Mouse (Mus musculus): ENCODE results near the gene 2410015M20Rik.

Gene 2410015M20Rik

DNA sequence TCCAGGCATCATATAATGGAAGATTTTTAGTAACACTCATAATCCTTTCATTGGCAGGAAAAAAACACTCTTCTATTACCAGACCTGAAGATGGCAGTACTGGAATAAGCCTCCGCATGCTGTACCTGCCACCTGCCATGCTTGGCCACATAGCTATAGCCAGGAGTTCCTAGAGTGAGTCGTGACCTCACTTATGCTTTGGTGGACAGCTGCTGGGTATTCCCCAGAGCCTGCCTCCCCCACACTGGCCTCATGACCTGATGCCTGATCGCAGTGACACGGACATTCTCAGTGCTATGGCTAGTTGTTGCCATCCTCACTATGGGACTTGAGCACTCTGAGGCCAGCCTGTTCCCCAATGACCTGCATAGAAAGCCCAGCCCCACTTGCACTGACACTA, 39.3 kb downstream of the 2410015M20Rik start:
- no peak for DNase-seq (ENCODE audit: low spot score)

DNA sequence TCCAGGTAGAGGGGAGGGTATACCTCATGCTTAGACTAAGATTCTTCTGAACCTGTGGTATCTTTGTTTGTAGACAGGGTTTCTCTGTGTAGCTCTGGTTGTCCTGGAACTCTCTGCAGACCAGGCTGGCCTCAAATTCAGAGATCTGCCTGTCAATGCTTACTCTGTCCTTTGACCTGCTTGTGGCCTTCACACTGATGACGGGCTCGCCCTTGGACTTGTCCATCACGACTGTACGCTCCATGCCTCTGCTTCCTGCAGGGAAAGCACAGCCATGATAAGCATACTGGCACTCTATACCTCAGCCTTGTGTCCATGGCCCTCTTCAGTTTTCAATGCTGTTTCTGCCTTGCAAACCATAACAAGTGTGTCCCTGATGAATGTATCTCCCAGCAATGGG, 42.2 kb downstream of the 2410015M20Rik start:
- no peak for DNase-seq (ENCODE audit: low spot score)

DNA sequence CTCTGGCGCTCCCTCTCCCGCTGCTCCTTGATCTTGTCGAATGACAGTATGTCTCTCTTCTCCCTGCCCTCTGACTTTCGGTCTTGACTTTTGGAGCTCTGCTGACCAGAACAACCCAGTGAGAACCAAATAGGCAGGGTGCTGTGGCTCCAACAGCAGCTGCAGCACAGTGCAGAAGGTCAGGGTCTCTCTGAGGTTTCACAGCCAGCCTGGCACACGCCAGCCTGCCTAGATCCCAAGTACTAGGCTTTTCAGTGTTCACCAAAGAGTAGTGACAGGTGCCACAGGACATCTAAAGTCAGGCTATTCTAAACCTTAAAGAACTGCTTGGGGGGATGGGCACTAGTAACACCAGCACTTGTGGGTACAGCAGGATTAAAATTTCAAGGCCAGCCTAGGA, 42.7 kb downstream of the 2410015M20Rik start:
- DNase-seq (ENCODE audit: low spot score): no peak

DNA sequence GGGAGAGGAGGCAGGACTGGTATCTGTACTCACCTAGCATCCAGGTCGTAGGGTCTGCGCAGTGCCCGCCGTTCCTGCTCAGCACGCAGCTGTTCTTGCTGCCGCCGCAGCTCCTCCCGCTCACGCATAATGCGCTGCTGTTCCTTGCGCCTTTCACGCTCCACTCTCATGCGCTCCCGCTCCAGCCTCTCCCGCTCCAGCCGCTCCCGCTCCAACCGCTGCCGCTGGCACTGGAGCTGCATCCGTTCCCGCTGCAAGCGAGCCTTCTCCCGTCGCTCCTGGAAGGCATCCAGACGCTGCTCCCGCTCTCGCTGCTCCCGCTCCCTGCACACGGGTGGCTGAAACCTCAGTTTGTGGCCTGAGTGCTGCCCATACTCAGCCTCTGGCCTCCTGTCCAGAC, 43.3 kb downstream of the 2410015M20Rik start:
- DNase-seq (ENCODE audit: low spot score): no peak

DNA sequence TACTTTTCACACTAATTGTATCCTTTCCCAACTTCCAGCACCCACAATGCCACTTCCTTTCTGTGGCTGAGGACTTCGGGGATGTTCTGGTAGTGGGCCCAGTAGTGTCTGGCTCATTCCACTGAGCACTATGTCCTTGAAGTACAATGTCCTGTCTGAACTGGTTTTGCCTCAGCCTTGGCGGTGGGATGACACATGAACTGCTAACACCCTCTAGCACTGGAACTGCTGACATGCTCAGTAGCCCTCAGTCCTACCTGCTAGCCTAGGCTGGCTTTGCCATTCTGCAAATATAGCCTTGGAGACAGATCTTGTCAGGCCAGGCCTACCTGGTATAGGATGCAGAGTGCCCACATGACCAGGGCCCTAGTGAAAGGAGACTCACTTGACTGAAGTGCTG, 47.7 kb downstream of the 2410015M20Rik start:
- DNase-seq (ENCODE audit: low spot score): no peak

DNA sequence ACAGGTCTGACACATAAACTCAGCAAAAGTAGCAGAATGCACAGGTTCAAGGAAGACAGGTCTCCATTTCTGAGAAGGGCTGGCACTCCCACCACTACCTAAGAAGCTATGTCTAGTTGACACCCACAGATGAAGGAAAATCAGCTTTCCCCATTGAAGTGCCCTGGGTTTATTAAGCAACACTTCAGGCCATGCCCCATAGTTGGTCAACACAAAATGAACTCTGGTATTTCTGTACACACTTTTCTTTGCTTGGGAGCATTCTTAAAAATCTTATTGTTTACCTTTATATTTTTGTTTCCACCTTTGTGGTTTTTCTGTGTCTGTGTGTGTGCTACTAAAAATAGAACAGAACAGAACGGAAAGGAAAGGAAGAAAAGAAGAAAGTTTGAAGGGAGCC, 49.4 kb downstream of the 2410015M20Rik start:
- DNase-seq (ENCODE audit: low spot score): no peak

DNA sequence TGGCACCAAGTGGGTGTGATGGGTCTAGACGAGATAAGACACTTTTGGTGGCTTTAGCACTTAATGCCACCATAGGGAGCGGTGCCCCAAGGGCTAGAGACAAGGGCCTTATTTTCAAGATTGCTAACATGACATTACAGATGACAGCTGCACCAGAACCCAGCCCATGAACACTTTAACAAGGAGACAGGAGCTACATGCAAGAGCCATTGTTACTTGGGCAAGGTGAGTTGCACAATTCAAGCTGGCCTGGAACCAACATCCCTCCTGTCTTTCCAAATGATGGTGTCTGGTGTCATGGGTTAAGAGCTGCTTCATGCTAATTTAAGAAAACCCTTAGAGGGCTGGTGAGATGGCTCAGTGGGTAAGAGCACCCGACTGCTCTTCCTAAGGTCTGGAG, 50.2 kb downstream of the 2410015M20Rik start:
- no peak for DNase-seq (ENCODE audit: low spot score)

DNA sequence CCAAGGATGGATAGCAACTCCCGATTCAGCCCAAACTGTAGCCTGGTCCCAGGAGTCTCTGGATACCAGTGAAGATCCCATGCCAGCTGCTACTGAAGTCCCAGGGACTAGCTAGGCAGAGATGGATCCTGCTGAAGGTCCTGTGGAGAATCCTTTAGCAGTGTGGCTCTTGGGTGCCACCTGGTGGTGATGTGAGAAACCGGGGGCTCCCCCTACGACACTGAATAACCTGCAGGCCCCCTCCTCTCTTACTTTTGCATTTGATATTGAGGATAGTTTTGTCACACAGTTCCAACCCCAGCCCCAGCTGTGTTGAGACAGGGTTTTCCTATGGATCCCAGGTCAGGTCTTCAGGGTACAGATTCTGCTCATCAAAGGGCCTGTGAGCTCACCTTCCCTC, 51.1 kb downstream of the 2410015M20Rik start:
- peak; percentile 80 for DNase-seq (ENCODE audit: low spot score)
